Mouse (Mus musculus): ENCODE measurements around the gene Krt19. TPM values are rescaled to one million over a fixed set of nuclear protein-coding genes. Genes with fewer than 3 reads are reported as not detected.

Krt19 gene
- total RNA-seq, 2 experiments from 2014 or later: not detected

- ATAC-seq (replicated peaks; ENCODE audit: low FRiP score, poor library complexity, severe bottlenecking): no peak
These were observed 9.1 kb downstream of the Krt19 start for GRCm38 (mm10) chr11:100139391-100139790.

- ATAC-seq (replicated peaks; ENCODE audit: low FRiP score, poor library complexity, severe bottlenecking): no peak
These were observed 9.7 kb downstream of the Krt19 start for GRCm38 (mm10) chr11:100138809-100139208.

- no peak for ATAC-seq (replicated peaks; ENCODE audit: low FRiP score, poor library complexity, severe bottlenecking)
These were observed 10.8 kb downstream of the Krt19 start for GRCm38 (mm10) chr11:100137693-100138092.

GRCm38 (mm10) chr11:100136559-100136958 lies 11.9 kb downstream of the Krt19 start:
- no peak for ATAC-seq (replicated peaks; ENCODE audit: low FRiP score, poor library complexity, severe bottlenecking)

GRCm38 (mm10) chr11:100135731-100136130 lies 12.7 kb downstream of the Krt19 start, which contains the start of gene Krt15:
Gene Krt15, minus strand, starts transcription at chr11:100135928.
- ATAC-seq (replicated peaks; ENCODE audit: low FRiP score, poor library complexity, severe bottlenecking): no peak

GRCm38 (mm10) chr11:100124901-100125300 lies 23.6 kb downstream of the Krt19 start:
- no peak for ATAC-seq (replicated peaks; ENCODE audit: low FRiP score, poor library complexity, severe bottlenecking)

- ATAC-seq (replicated peaks; ENCODE audit: low FRiP score, poor library complexity, severe bottlenecking): no peak
These were observed 27.0 kb downstream of the Krt19 start, which contains the start of gene Krt13 for GRCm38 (mm10) chr11:100121466-100121865. Gene Krt13, minus strand, starts transcription at chr11:100121566.

GRCm38 (mm10) chr11:100120331-100120730 lies 28.1 kb downstream of the Krt19 start:
- ATAC-seq (replicated peaks; ENCODE audit: low FRiP score, poor library complexity, severe bottlenecking): no peak

- ATAC-seq (replicated peaks; ENCODE audit: low FRiP score, poor library complexity, severe bottlenecking): no peak
These were observed 34.8 kb downstream of the Krt19 start for GRCm38 (mm10) chr11:100113742-100114029.

- ATAC-seq (replicated peaks; ENCODE audit: low FRiP score, poor library complexity, severe bottlenecking): no peak
These were observed 35.3 kb downstream of the Krt19 start for GRCm38 (mm10) chr11:100112935-100113741.

- ATAC-seq (replicated peaks; ENCODE audit: low FRiP score, poor library complexity, severe bottlenecking): no peak
These were observed 42.8 kb downstream of the Krt19 start, which contains the start of gene Krt36 for GRCm38 (mm10) chr11:100105576-100106122. Gene Krt36, minus strand, starts transcription at chr11:100105626.

- ATAC-seq (replicated peaks; ENCODE audit: low FRiP score, poor library complexity, severe bottlenecking): no peak
These were observed 45.6 kb downstream of the Krt19 start for GRCm38 (mm10) chr11:100102693-100103429.

- ATAC-seq (replicated peaks; ENCODE audit: low FRiP score, poor library complexity, severe bottlenecking): no peak
These were observed 48.1 kb downstream of the Krt19 start for GRCm38 (mm10) chr11:100100391-100100790.

GRCm38 (mm10) chr11:100097819-100098218 lies 50.6 kb downstream of the Krt19 start:
- ATAC-seq (replicated peaks; ENCODE audit: low FRiP score, poor library complexity, severe bottlenecking): no peak

GRCm38 (mm10) chr11:100096141-100096540 lies 52.3 kb downstream of the Krt19 start, which contains the start of gene Krt35:
Gene Krt35, minus strand, starts transcription at chr11:100096241.
- ATAC-seq (replicated peaks; ENCODE audit: low FRiP score, poor library complexity, severe bottlenecking): no peak

Other genes starting within 250 kb of the Krt19 start
- gene Krtap31-1, start 240.7 kb downstream of the Krt19 start, total RNA-seq (2015; ENCODE audit: low replicate concordance): not detected in 2 replicates
- gene Krtap31-1, start 240.7 kb downstream of the Krt19 start, total RNA-seq (2017; ENCODE audit: low replicate concordance): not detected in 2 replicates
- not detected in 2 replicates for gene Gm11565, start 233.9 kb downstream of the Krt19 start, total RNA-seq (2015; ENCODE audit: low replicate concordance)
- not detected in 2 replicates for gene Gm11565, start 233.9 kb downstream of the Krt19 start, total RNA-seq (2017; ENCODE audit: low replicate concordance)
- not detected in 2 replicates for gene Krtap31-2, start 212.4 kb downstream of the Krt19 start, total RNA-seq (2015; ENCODE audit: low replicate concordance)
- not detected in 2 replicates for gene Krtap31-2, start 212.4 kb downstream of the Krt19 start, total RNA-seq (2017; ENCODE audit: low replicate concordance)
- gene Krtap9-5, start 200.2 kb downstream of the Krt19 start, total RNA-seq (2015; ENCODE audit: low replicate concordance): not detected in 2 replicates
- gene Krtap9-5, start 200.2 kb downstream of the Krt19 start, total RNA-seq (2017; ENCODE audit: low replicate concordance): not detected in 2 replicates
- gene Krtap29-1, start 169.6 kb downstream of the Krt19 start, total RNA-seq (2015; ENCODE audit: low replicate concordance): not detected in 2 replicates
- gene Krtap29-1, start 169.6 kb downstream of the Krt19 start, total RNA-seq (2017; ENCODE audit: low replicate concordance): not detected in 2 replicates
- gene Krtap16-1, start 162.1 kb downstream of the Krt19 start, total RNA-seq (2015; ENCODE audit: low replicate concordance): not detected in 2 replicates
- gene Krtap16-1, start 162.1 kb downstream of the Krt19 start, total RNA-seq (2017; ENCODE audit: low replicate concordance): not detected in 2 replicates
- not detected in 2 replicates for gene Krtap17-1, start 154.7 kb downstream of the Krt19 start, total RNA-seq (2015; ENCODE audit: low replicate concordance)
- gene Krtap17-1, start 154.7 kb downstream of the Krt19 start, total RNA-seq (2017; ENCODE audit: low replicate concordance): not detected in 2 replicates
- not detected in 2 replicates for gene Krt33a, start 132.5 kb downstream of the Krt19 start, total RNA-seq (2015; ENCODE audit: low replicate concordance)
- gene Krt33a, start 132.5 kb downstream of the Krt19 start, total RNA-seq (2017; ENCODE audit: low replicate concordance): not detected in 2 replicates
- not detected in 2 replicates for gene Krt33b, start 118.8 kb downstream of the Krt19 start, total RNA-seq (2015; ENCODE audit: low replicate concordance)
- not detected in 2 replicates for gene Krt33b, start 118.8 kb downstream of the Krt19 start, total RNA-seq (2017; ENCODE audit: low replicate concordance)
- not detected in 2 replicates for gene Krt34, start 107.1 kb downstream of the Krt19 start, total RNA-seq (2015; ENCODE audit: low replicate concordance)
- not detected in 2 replicates for gene Krt34, start 107.1 kb downstream of the Krt19 start, total RNA-seq (2017; ENCODE audit: low replicate concordance)
- not detected in 2 replicates for gene Krt31, start 98.1 kb downstream of the Krt19 start, total RNA-seq (2015; ENCODE audit: low replicate concordance)
- not detected in 2 replicates for gene Krt31, start 98.1 kb downstream of the Krt19 start, total RNA-seq (2017; ENCODE audit: low replicate concordance)
- not detected in 2 replicates for gene Krt32, start 60.4 kb downstream of the Krt19 start, total RNA-seq (2015; ENCODE audit: low replicate concordance)
- gene Krt32, start 60.4 kb downstream of the Krt19 start, total RNA-seq (2017; ENCODE audit: low replicate concordance): not detected in 2 replicates
- not detected in 2 replicates for gene Krt35, start 52.4 kb downstream of the Krt19 start, total RNA-seq (2015; ENCODE audit: low replicate concordance)
- gene Krt35, start 52.4 kb downstream of the Krt19 start, total RNA-seq (2017; ENCODE audit: low replicate concordance): not detected in 2 replicates
- not detected in 2 replicates for gene Krt36, start 43.0 kb downstream of the Krt19 start, total RNA-seq (2015; ENCODE audit: low replicate concordance)
- gene Krt36, start 43.0 kb downstream of the Krt19 start, total RNA-seq (2017; ENCODE audit: low replicate concordance): not detected in 2 replicates
- gene Krt13, start 27.1 kb downstream of the Krt19 start, total RNA-seq (2015; ENCODE audit: low replicate concordance): not detected in 2 replicates
- gene Krt13, start 27.1 kb downstream of the Krt19 start, total RNA-seq (2017; ENCODE audit: low replicate concordance): not detected in 2 replicates
- gene Krt15, start 12.7 kb downstream of the Krt19 start, total RNA-seq (2015; ENCODE audit: low replicate concordance): not detected in 2 replicates
- not detected in 2 replicates for gene Krt15, start 12.7 kb downstream of the Krt19 start, total RNA-seq (2017; ENCODE audit: low replicate concordance)
- not detected in 2 replicates for gene Krt9, start 44.6 kb upstream of the Krt19 start, total RNA-seq (2015; ENCODE audit: low replicate concordance)
- gene Krt9, start 44.6 kb upstream of the Krt19 start, total RNA-seq (2017; ENCODE audit: low replicate concordance): not detected in 2 replicates
- not detected in 2 replicates for gene Krt14, start 58.9 kb upstream of the Krt19 start, total RNA-seq (2015; ENCODE audit: low replicate concordance)
- not detected in 2 replicates for gene Krt14, start 58.9 kb upstream of the Krt19 start, total RNA-seq (2017; ENCODE audit: low replicate concordance)
- not detected in 2 replicates for gene Krt16, start 100.2 kb upstream of the Krt19 start, total RNA-seq (2015; ENCODE audit: low replicate concordance)
- not detected in 2 replicates for gene Krt16, start 100.2 kb upstream of the Krt19 start, total RNA-seq (2017; ENCODE audit: low replicate concordance)
- not detected in 2 replicates for gene Krt17, start 112.4 kb upstream of the Krt19 start, total RNA-seq (2015; ENCODE audit: low replicate concordance)
- not detected in 2 replicates for gene Krt17, start 112.4 kb upstream of the Krt19 start, total RNA-seq (2017; ENCODE audit: low replicate concordance)
- gene Krt42, start 121.2 kb upstream of the Krt19 start, total RNA-seq (2015; ENCODE audit: low replicate concordance): not detected in 2 replicates
- gene Krt42, start 121.2 kb upstream of the Krt19 start, total RNA-seq (2017; ENCODE audit: low replicate concordance): not detected in 2 replicates
- 1,616 and 1,886 TPM in 2 replicates for gene Eif1, start 171.2 kb upstream of the Krt19 start, total RNA-seq (2015; ENCODE audit: low replicate concordance)
- gene Eif1, start 171.2 kb upstream of the Krt19 start, total RNA-seq (2017; ENCODE audit: low replicate concordance): 389 and 952 TPM in 2 replicates
- gene Gast, start 185.7 kb upstream of the Krt19 start, total RNA-seq (2015; ENCODE audit: low replicate concordance): not detected in 2 replicates
- not detected in 2 replicates for gene Gast, start 185.7 kb upstream of the Krt19 start, total RNA-seq (2017; ENCODE audit: low replicate concordance)
- gene Hap1, start 207.5 kb upstream of the Krt19 start, total RNA-seq (2015; ENCODE audit: low replicate concordance): not detected in 2 replicates
- gene Hap1, start 207.5 kb upstream of the Krt19 start, total RNA-seq (2017; ENCODE audit: low replicate concordance): 0.13 TPM in 1 of 2 replicates, not detected in the other
- gene Jup, start 249.1 kb upstream of the Krt19 start, total RNA-seq (2015; ENCODE audit: low replicate concordance): 7.2 and 10.1 TPM in 2 replicates
- 1.9 and 5.5 TPM in 2 replicates for gene Jup, start 249.1 kb upstream of the Krt19 start, total RNA-seq (2017; ENCODE audit: low replicate concordance)